Mouse (Mus musculus) heart, postnatal 0 days (tissue): ENCODE measurements around the gene Nmnat3. TPM values are rescaled to one million over a fixed set of nuclear protein-coding genes. Genes with fewer than 3 reads are reported as not detected.

Experiments
- ATAC-seq: fragments of 200-750 bp; cut with Nextera tagmentation; 2 replicates; pipeline ENCODE4 v1.8.0; 2017; ENCODE audit warnings: low read depth, moderate number of reproducible peaks, moderate library complexity; ENCODE audit not compliant: insufficient read depth
- DNase-seq: peaks from one replicate; pipeline ENCODE4 v3.0.0-alpha.2; 2016; ENCODE audit warnings: low spot score
- H3K27ac ChIP-seq: fragments of 300-500 bp; sonication (generic); 2 replicates; pipeline ENCODE4 v1.5.1; 2014; ENCODE audit warnings: low read depth, mild to moderate bottlenecking
- H3K27me3 ChIP-seq: fragments of 300-500 bp; sonication (generic); 2 replicates; pipeline ENCODE4 v1.6.1; 2014; ENCODE audit warnings: low read length, mixed read lengths; ENCODE audit not compliant: control insufficient read depth, insufficient read depth
- H3K36me3 ChIP-seq: fragments of 300-500 bp; sonication (generic); replicated peaks from 2 replicates; pipeline ENCODE4 v1.6.1; 2014; ENCODE audit warnings: low read length, mixed read lengths; ENCODE audit not compliant: control insufficient read depth, insufficient read depth
- H3K4me1 ChIP-seq: fragments of 300-500 bp; sonication (generic); 2 replicates; pipeline ENCODE4 v1.6.1; 2014; ENCODE audit warnings: antibody characterized with exemption; ENCODE audit not compliant: control insufficient read depth, insufficient read depth
- H3K4me2 ChIP-seq: fragments of 300-500 bp; sonication (generic); 2 replicates; pipeline ENCODE4 v1.6.1; 2014; ENCODE audit warnings: low read depth, mild to moderate bottlenecking, low read length, moderate library complexity
- H3K4me3 ChIP-seq: fragments of 300-500 bp; sonication (generic); 2 replicates; pipeline ENCODE4 v1.5.1; 2014; ENCODE audit warnings: low read depth, low read length
- H3K9ac ChIP-seq: fragments of 300-500 bp; sonication (generic); replicated peaks from 2 replicates; pipeline ENCODE4 v1.6.1; 2014; ENCODE audit warnings: low read depth, low read length, mixed read lengths
- H3K9me3 ChIP-seq: fragments of 300-500 bp; sonication (generic); replicated peaks from 2 replicates; pipeline ENCODE4 v1.6.1; 2016; ENCODE audit warnings: low read length; ENCODE audit not compliant: control insufficient read depth
- CTCF ChIP-seq: IDR thresholded peaks from 2 replicates; pipeline ENCODE4 v1.5.1; 2016; ENCODE audit warnings: antibody characterized with exemption, control low read depth, low read depth
- EP300 ChIP-seq: IDR thresholded peaks from 2 replicates; pipeline ENCODE4 v1.6.1; 2016; ENCODE audit warnings: antibody characterized with exemption, low read depth
- WGBS: fragments of 180-500 bp; shearing (Covaris S2); extraction: QIAGEN DNeasy Blood & Tissue Kit; methylation state at CpG from one replicate; pipeline ENCODE4 v1.1.7; 2014; 5-methylcytosine and 5-hydroxymethylcytosine counted together
- polyA plus RNA-seq: library from polyadenylated mRNA; unstranded; fragments of >200 nt; fragmentation: Nextera tagmentation; extraction: Ambion mirVana; gene quantifications from 2 replicates; pipeline ENCODE4 v1.2.1, GENCODE M21; 2015
- total RNA-seq: library from RNA; depleted of rRNA; stranded (reverse); fragments of >200 nt; gene quantifications from 2 replicates; pipeline ENCODE4 v1.2.3, GENCODE M21; 2014; ENCODE audit warnings: low replicate concordance; rRNA removed

Gene Nmnat3
- total and polyA plus RNA-seq, 2 experiments from 2014 or later = 9.0 to 15.1 TPM

GRCm38 (mm10) chr9:98445359-98446149 is 158.3 kb downstream of the Nmnat3 start:
- Histone ChIP-seq H3K4me3 (no peak overlapping the region), H3K9me3 (no peaks in the 10 kb centered on the region), H3K36me3 (no peaks in the 10 kb centered on the region), H3K9ac (no peak overlapping the region), H3K4me1 (0 out of 2 replicates have a peak, but pooled peaks cover 3% of the 10 kb centered on the region), H3K27me3 (no peaks in the 10 kb centered on the region), H3K27ac (no peak overlapping the region), H3K4me2 (no peak overlapping the region)
- no peak for DNase-seq
- ATAC-seq = no peak
- TF ChIP-seq EP300 (no peak), CTCF (no peak)
- 70% methylated on average over 9 of the region's 9 CpGs for WGBS

- H3K9me3 ChIP-seq = no peaks in the 10 kb centered on the region
- DNase-seq (no peak), ATAC-seq (no peak)
- H3K4me1 ChIP-seq = no peaks in the 10 kb centered on the region
- H3K9ac ChIP-seq = no peak overlapping the region
- 43% methylated on average over 1 of the region's 1 CpGs for WGBS
- H3K36me3 ChIP-seq = no peaks in the 10 kb centered on the region
- no peak for TF ChIP-seq CTCF
- TF ChIP-seq EP300 = no peak
- H3K4me2 ChIP-seq = no peak overlapping the region
- H3K27ac ChIP-seq = no peak overlapping the region
- no peak overlapping the region for H3K4me3 ChIP-seq
- no peaks in the 10 kb centered on the region for H3K27me3 ChIP-seq
Observed at GRCm38 (mm10) chr9:98450976-98451375, 163.7 kb downstream of the Nmnat3 start.

- 55% methylated on average over 2 of the region's 2 CpGs for WGBS
- H3K4me2 ChIP-seq = no peak overlapping the region
- no peak overlapping the region for H3K27ac ChIP-seq
- TF ChIP-seq CTCF = no peak
- no peak for TF ChIP-seq EP300
- H3K27me3 ChIP-seq = no peaks in the 10 kb centered on the region
- ATAC-seq (no peak), DNase-seq (no peak)
- H3K4me3 ChIP-seq = no peak overlapping the region
- no peaks in the 10 kb centered on the region for H3K4me1 ChIP-seq
- no peaks in the 10 kb centered on the region for H3K36me3 ChIP-seq
- H3K9ac ChIP-seq = no peak overlapping the region
- H3K9me3 ChIP-seq = no peaks in the 10 kb centered on the region
Observed at GRCm38 (mm10) chr9:98466709-98467108, 179.5 kb downstream of the Nmnat3 start.

Other genes starting within 250 kb of the Nmnat3 start
- gene Rbp1, start 135.5 kb downstream of the Nmnat3 start, total RNA-seq = 10.7 and 14.2 TPM in 2 replicates
- gene Rbp1, start 135.5 kb downstream of the Nmnat3 start, polyA plus RNA-seq = 36.9 and 39.1 TPM in 2 replicates
- not detected in 2 replicates for gene Rbp2, start 198.7 kb downstream of the Nmnat3 start, total RNA-seq
- 0.21 TPM in 1 of 2 replicates, not detected in the other for gene Rbp2, start 198.7 kb downstream of the Nmnat3 start, polyA plus RNA-seq